In the genomic region with DNA sequence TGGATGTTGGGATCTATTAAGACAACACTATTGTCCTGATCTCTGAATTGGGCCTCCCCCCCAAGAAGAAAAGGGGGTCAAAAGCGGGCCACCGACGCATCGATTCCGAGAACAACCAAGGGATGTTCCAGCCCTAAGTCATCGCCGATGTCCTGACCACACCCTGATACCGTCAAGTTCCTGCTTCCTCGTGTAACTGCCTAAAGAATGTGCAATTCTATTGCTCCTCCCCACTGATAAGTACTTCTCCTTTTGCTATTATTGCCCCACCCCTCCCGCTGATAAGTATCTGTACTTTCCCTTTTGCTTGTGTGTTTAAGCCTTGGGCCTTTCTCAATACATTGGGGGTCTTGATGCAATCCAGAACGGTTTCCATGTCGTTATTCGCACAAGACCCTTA, we compare ENCODE assay signal across 34 mouse cellular contexts. TPM values are rescaled to one million over a fixed set of nuclear protein-coding genes. Genes with fewer than 3 reads are reported as not detected.
"Had no signal": no experiment of that assay in that cellular context is flagged by ENCODE, and none has a peak within 500 bp of the region (broad histone marks: within the 10 kb centered on the region; RNA-seq: fewer than 3 reads in every experiment).

No protein-coding gene starts in this region.

RNA-seq across cellular contexts. Expression of gene Aspa, which starts 8.3 kb away (rescaled TPM):
- polyA plus RNA-seq: erythroblast, embryonic 14.5 days; forebrain, embryonic 13.5 days; heart, embryonic 10.5 days; heart, embryonic 12.5 days had no signal

RNA-seq across cellular contexts. Expression of gene Gm49340, which starts 8.5 kb away (rescaled TPM):
- total RNA-seq: common myeloid progenitor, adult 5-6 weeks; forebrain, postnatal 0 days; gastrocnemius, adult 18-20 months; gastrocnemius, adult 2 months; gastrocnemius, adult 8-10 months; gastrocnemius, postnatal 10 days; gastrocnemius, postnatal 14 days; gastrocnemius, postnatal 25 days; gastrocnemius, postnatal 36 days; gastrocnemius, postnatal 4 days; granulocyte monocyte progenitor cell, adult 5-6 weeks; heart, adult 18-20 months; heart, adult 2 months; heart, adult 8-10 months had no signal
- polyA plus RNA-seq: cortical plate, adult 2 months; embryonic facial prominence, embryonic 10.5 days; embryonic facial prominence, embryonic 11.5 days; embryonic facial prominence, embryonic 12.5 days; embryonic facial prominence, embryonic 13.5 days; embryonic facial prominence, embryonic 14.5 days; embryonic facial prominence, embryonic 15.5 days; erythroblast, embryonic 14.5 days; forebrain, embryonic 10.5 days; forebrain, embryonic 11.5 days; forebrain, embryonic 12.5 days; forebrain, embryonic 13.5 days; forebrain, embryonic 14.5 days; forebrain, embryonic 15.5 days; forebrain, embryonic 16.5 days; forebrain, postnatal 0 days; frontal cortex, adult 2 months; heart, adult 2 months; heart, embryonic 10.5 days; heart, embryonic 11.5 days; heart, embryonic 12.5 days had no signal

RNA-seq across cellular contexts. Expression of gene Spata22, which starts 8.5 kb away (rescaled TPM):
- total RNA-seq: common myeloid progenitor, adult 5-6 weeks; forebrain, postnatal 0 days; gastrocnemius, adult 18-20 months; gastrocnemius, adult 2 months; gastrocnemius, adult 8-10 months; gastrocnemius, postnatal 10 days; gastrocnemius, postnatal 14 days; gastrocnemius, postnatal 25 days; gastrocnemius, postnatal 36 days; gastrocnemius, postnatal 4 days; granulocyte monocyte progenitor cell, adult 5-6 weeks; heart, adult 18-20 months; heart, adult 2 months; heart, adult 8-10 months had no signal
- polyA plus RNA-seq: embryonic facial prominence, embryonic 10.5 days; embryonic facial prominence, embryonic 11.5 days; embryonic facial prominence, embryonic 12.5 days; embryonic facial prominence, embryonic 13.5 days; embryonic facial prominence, embryonic 14.5 days; embryonic facial prominence, embryonic 15.5 days; erythroblast, embryonic 14.5 days; forebrain, embryonic 10.5 days; forebrain, embryonic 11.5 days; forebrain, embryonic 12.5 days; forebrain, embryonic 13.5 days; forebrain, embryonic 14.5 days; forebrain, embryonic 15.5 days; forebrain, embryonic 16.5 days; heart, embryonic 10.5 days; heart, embryonic 11.5 days; heart, embryonic 12.5 days had no signal

RNA-seq across cellular contexts. Expression of gene Olfr20, which starts 29.5 kb away (rescaled TPM):
- total RNA-seq: common myeloid progenitor, adult 5-6 weeks; forebrain, postnatal 0 days; gastrocnemius, adult 18-20 months; gastrocnemius, adult 2 months; gastrocnemius, adult 8-10 months; gastrocnemius, postnatal 10 days; gastrocnemius, postnatal 14 days; gastrocnemius, postnatal 25 days; gastrocnemius, postnatal 36 days; gastrocnemius, postnatal 4 days; granulocyte monocyte progenitor cell, adult 5-6 weeks; heart, adult 18-20 months; heart, adult 2 months; heart, adult 8-10 months had no signal
- polyA plus RNA-seq: cortical plate, adult 2 months; embryonic facial prominence, embryonic 10.5 days; embryonic facial prominence, embryonic 11.5 days; embryonic facial prominence, embryonic 12.5 days; embryonic facial prominence, embryonic 13.5 days; embryonic facial prominence, embryonic 14.5 days; embryonic facial prominence, embryonic 15.5 days; erythroblast, embryonic 14.5 days; forebrain, embryonic 10.5 days; forebrain, embryonic 11.5 days; forebrain, embryonic 13.5 days; forebrain, embryonic 14.5 days; forebrain, embryonic 15.5 days; forebrain, embryonic 16.5 days; forebrain, postnatal 0 days; heart, adult 2 months; heart, embryonic 10.5 days; heart, embryonic 11.5 days; heart, embryonic 12.5 days had no signal

RNA-seq across cellular contexts. Expression of gene Olfr376, which starts 50.0 kb away (rescaled TPM):
- total RNA-seq: common myeloid progenitor, adult 5-6 weeks; forebrain, postnatal 0 days; gastrocnemius, adult 18-20 months; gastrocnemius, adult 2 months; gastrocnemius, adult 8-10 months; gastrocnemius, postnatal 10 days; gastrocnemius, postnatal 14 days; gastrocnemius, postnatal 25 days; gastrocnemius, postnatal 36 days; gastrocnemius, postnatal 4 days; granulocyte monocyte progenitor cell, adult 5-6 weeks; heart, adult 18-20 months; heart, adult 2 months; heart, adult 8-10 months had no signal
- polyA plus RNA-seq: cortical plate, adult 2 months; embryonic facial prominence, embryonic 10.5 days; embryonic facial prominence, embryonic 11.5 days; embryonic facial prominence, embryonic 12.5 days; embryonic facial prominence, embryonic 13.5 days; embryonic facial prominence, embryonic 14.5 days; erythroblast, embryonic 14.5 days; forebrain, embryonic 10.5 days; forebrain, embryonic 11.5 days; forebrain, embryonic 12.5 days; forebrain, embryonic 13.5 days; forebrain, embryonic 14.5 days; forebrain, embryonic 15.5 days; forebrain, embryonic 16.5 days; forebrain, postnatal 0 days; gonadal fat pad, adult 2 months; heart, adult 2 months; heart, embryonic 10.5 days; heart, embryonic 11.5 days; heart, embryonic 12.5 days had no signal
